Mouse (Mus musculus) cerebellum, adult 2 months (tissue): ENCODE measurements around the gene Prr5.

Experiments used
- CTCF ChIP-seq: fragments of 200-500 bp; IDR thresholded peaks from 2 replicates; pipeline ENCODE4 v1.5.1; 2011; ENCODE audit warnings: low read depth, mild to moderate bottlenecking, control low read depth, low read length, moderate library complexity, borderline replicate concordance; ENCODE audit not compliant: insufficient read depth
- POLR2A ChIP-seq: fragments of 200-500 bp; IDR thresholded peaks from 2 replicates; pipeline ENCODE4 v1.6.1; 2011; ENCODE audit warnings: low read length, control low read depth, borderline replicate concordance; ENCODE audit not compliant: insufficient read depth

DNA sequence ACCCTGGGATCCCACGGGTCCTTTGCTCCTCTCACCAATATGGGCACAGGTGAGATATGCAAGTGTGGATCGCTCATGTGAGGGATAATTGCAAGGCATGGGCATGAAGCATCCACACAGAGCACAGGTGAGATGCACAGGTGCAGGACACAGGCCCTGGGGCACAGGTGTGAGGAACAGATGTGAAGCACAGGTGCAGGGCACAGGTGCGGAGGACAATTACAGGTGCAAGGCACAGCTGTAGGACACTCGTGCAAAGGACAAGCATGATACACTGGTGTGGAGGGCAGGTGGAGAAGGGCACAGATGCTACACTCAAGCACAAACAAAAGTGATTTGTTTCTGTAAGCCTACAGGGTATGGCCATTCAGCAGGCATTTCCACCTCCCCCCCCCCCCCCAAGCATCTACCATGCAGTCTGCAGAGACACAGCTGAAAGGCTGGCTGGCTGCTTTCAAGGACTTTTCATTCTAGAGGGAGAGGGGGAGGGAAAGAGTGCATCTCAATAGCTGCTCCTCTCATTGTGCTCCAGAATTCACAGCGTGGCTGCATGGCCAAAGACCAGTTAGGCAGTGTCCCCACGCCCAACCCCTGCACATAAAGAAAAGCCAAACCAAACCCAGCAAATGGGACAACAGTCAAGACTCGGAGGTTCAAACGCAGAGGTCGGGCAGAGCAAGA lies 11.9 kb upstream of the Prr5 start:
- TF ChIP-seq POLR2A (no peak), CTCF (no peak)
